Mouse (Mus musculus): ENCODE data around the gene Dicer1. TPM values are rescaled to one million over a fixed set of nuclear protein-coding genes. Genes with fewer than 3 reads are reported as not detected.
"Not testable (repeated sequence)": the region's sequence is repeated elsewhere in the genome, so short reads cannot be mapped to it uniquely, and the experiment has no call there.

The Dicer1 gene
- total RNA-seq, 2 experiments from 2014 or later: 38.9 to 47.5 TPM

DNA sequence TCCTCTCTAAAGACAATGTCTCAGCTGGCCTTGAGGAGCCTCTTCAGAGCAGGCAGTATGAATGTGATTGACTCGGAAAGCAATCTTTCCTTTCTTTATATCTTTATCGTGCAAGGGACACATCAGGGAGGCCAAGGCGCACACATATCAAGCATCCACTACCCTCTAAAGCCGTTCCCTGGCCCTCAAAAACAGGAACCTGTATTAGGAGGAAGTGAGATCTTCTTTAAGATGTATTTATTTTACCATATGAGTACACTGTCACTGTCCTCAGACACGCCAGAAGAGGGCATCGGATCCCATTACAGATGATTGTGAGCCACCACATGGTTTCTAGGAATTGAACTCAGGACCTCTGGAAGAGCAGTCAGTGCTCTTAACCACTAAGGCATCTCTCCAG, 9.5 kb downstream of the Dicer1 start:
- no peak for DNase-seq (ENCODE audit: extremely low spot score in 1 of 2, low spot score in 1 of 2)

GRCm38 (mm10) chr12:104740841-104741787, 10.6 kb downstream of the Dicer1 start:
- no peak for DNase-seq (ENCODE audit: extremely low spot score in 1 of 2, low spot score in 1 of 2)

DNA sequence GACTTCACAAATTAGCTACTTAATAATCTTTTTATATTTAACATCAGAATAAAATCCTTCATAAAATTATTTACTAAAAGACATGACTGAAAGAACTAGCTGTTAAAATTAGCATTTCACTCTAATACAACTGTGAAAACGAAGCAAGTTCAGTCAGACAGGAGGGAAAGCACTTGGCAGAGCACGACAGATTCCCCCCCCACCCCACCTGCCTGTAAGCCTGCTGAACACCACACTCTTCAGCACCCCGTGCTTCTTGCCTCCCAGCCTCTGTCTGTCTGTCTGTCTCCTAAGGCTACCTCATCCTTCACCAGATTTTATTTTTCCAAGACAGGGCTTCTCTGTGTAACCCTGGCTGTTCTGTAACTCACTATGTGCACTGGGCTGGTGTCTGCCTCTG, 12.8 kb downstream of the Dicer1 start:
- no peak for DNase-seq (ENCODE audit: extremely low spot score in 1 of 2, low spot score in 1 of 2)

DNA sequence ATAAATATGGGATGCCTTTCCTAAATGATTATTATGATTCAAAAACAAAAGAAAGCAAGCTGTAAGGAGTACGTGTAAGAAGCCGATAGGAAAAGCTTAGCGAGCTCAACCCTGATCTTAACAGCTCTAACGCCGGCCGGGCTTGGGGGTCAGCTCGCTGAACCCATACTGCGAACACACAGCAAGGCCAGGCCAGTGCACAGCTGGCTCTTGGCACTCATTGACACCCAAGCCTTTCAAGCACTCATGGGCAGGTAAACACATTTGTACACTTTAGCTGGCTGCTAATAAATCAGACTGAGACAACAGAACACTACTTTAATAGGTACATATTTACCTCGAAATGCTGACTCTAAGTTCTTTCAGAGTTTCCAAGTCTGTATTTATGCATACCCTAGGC, 13.3 kb downstream of the Dicer1 start:
- no peak for DNase-seq (ENCODE audit: extremely low spot score in 1 of 2, low spot score in 1 of 2)

DNA sequence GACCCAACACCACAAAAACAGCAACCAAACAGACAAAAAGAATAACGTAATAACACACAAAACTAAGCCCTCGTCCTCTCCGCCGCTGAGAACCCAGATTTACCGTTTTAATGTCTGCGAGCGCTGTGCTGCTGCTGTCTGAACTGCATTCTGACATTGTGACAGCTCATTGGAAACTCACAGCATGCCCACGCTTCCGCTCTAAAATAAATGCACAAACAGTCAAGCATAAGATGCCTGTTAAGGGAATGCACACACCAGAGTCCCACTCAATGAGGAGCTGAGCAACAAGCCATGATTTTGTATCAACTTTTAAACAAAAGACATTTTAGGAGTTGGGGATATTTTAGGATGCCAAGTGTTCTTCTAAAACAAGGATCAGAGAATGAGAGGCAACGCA, 14.1 kb downstream of the Dicer1 start:
- DNase-seq (ENCODE audit: extremely low spot score in 1 of 2, low spot score in 1 of 2): no peak

DNA sequence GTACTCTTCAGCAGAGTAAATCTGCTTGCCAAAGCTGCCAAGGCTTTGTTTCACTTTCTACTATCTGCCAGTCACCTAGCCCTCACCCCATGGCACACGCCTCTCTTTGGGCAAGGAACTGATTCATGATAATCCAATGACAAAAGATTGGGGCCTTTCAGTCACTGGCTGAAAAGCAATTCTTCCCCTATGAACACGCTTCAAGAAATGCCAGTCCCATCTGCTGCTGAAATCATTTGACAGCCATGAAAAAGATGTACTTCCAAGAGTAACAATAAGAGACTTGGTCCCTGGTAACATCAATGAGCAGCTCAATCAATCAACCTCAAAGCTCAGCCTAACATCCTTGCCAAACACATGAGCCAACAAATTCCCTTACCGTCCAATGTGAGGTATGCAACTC, 15.8 kb downstream of the Dicer1 start:
- no peak for DNase-seq (ENCODE audit: extremely low spot score in 1 of 2, low spot score in 1 of 2)

- DNase-seq (ENCODE audit: extremely low spot score in 1 of 2, low spot score in 1 of 2): no peak
Observed at GRCm38 (mm10) chr12:104733165-104733564, 18.6 kb downstream of the Dicer1 start.

- no peak for DNase-seq (ENCODE audit: extremely low spot score in 1 of 2, low spot score in 1 of 2)
Observed at GRCm38 (mm10) chr12:104731782-104732181, 20.0 kb downstream of the Dicer1 start.

GRCm38 (mm10) chr12:104726436-104726835, 25.3 kb downstream of the Dicer1 start:
- DNase-seq (ENCODE audit: extremely low spot score in 1 of 2, low spot score in 1 of 2): not testable (repeated sequence)

DNA sequence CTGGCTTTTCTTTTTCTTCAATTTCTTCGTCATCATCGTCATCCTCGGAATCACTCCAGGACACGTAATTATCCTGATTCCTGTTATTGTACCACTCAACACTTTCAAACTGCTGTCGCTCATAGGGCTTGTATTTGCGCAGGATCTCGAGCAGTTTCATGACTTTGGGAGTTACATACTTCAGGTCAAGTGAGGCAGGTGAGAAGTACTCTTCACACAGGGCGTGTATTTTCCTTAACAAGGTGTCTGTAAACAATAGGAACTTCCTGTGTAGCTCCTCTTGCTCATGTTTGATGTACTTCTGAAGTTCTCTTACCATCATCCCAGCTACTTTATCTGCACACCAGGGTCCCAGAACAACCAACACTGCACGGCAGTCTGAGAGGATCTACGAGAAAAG, 29.7 kb downstream of the Dicer1 start:
- DNase-seq (ENCODE audit: extremely low spot score in 1 of 2, low spot score in 1 of 2): no peak

DNA sequence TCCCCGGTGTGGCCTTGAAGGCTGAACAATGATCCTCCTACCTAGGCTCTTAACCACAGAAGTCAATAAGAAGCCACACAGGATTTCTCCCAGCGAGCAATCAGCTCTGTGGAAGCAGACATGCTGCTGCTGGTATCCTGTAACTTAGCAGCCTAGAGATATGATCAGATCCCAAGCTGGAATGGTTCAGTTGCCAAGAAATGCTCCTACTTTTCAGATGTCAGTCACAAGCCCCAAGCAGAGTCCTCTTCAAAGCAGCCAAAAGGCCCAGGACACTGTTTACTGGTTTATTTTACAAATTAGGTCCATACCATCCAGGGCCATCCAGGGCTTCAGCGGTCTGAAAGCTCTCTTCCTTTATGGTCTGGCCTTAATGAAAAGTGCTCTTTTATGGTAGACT, 30.7 kb downstream of the Dicer1 start:
- no peak for DNase-seq (ENCODE audit: extremely low spot score in 1 of 2, low spot score in 1 of 2)

GRCm38 (mm10) chr12:104718956-104719355, 32.8 kb downstream of the Dicer1 start:
- no peak for DNase-seq (ENCODE audit: extremely low spot score in 1 of 2, low spot score in 1 of 2)

DNA sequence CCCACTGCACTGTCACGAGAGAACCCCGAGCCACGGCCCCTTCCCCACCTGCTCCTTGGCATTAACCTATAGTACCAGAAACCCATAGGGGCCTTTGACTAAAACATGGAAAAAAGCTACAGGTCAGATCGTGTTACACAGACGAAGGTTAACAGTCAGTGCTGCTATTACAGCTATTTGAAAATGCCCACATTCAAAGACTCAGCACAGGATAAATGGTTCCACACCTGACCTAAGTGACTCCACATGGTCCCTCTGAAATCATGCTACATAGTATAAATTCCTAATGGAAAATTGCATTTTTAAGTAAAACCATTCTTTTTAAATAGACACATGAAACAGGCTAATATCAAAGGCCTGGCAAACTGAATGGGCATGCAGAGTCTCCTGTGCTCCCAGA, 35.3 kb downstream of the Dicer1 start:
- DNase-seq (ENCODE audit: extremely low spot score in 1 of 2, low spot score in 1 of 2): no peak

GRCm38 (mm10) chr12:104715453-104715852, 36.3 kb downstream of the Dicer1 start:
- no peak for DNase-seq (ENCODE audit: extremely low spot score in 1 of 2, low spot score in 1 of 2)

DNA sequence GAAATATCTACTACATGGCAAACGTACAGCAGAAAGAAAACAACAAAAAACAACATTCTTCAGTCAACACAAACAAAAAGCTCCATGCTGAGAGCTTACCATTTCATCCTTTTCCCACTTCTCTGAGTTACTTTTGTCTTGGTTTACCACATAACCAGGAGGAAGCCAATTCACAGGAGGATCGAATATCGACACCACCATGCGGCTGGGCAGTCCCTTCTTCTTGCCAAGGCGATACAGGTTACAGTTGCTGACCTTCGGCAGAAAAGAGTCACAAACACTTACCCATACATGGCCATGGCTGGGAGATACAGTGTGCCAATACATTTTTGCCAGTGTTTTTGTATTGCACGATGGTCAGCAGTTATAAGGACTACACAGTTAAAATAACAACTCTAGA, 51.5 kb downstream of the Dicer1 start:
- no peak for DNase-seq (ENCODE audit: extremely low spot score in 1 of 2, low spot score in 1 of 2)

DNA sequence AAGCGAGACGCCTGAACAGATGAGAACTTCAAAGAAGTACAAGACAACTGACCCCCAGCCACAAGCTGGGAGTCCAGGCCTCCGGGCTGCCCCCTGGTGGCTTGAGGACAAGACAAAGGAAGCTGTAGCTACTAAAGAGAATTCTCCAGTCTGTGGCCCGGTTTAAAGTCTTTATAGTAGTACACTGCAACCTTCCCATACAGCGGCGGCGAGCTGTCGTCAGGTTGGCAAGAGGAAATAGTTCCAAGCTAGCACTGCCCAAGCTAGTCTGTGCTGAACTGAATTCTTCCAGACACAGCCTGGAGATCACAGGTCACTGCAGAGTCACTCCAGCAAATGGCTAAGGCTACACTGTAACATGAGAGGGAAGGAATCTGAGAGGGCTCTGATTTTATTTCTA, 52.0 kb downstream of the Dicer1 start:
- peak; percentile 36 to 68 for DNase-seq (ENCODE audit: extremely low spot score in 1 of 2, low spot score in 1 of 2)

GRCm38 (mm10) chr12:104695514-104695913, 56.2 kb downstream of the Dicer1 start:
- DNase-seq (ENCODE audit: extremely low spot score in 1 of 2, low spot score in 1 of 2): no peak

DNA sequence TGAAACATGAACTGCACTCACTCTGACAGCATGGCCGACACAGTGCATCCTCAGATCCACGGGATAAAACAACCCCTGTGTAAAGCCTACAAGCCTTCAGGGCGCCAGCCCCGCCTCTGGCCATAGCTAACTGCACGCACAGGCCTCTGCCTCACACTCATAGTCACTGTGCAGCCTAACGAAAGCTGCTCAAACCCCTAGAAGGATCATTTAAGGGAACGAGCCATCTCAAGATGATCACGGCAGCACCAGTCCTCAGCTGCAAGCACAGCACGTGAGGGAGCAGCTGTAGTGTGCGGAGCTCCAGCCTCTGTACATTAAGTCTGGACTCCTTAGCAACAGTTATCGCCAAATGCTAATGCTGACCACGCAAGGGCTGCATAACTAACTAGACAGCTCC, 58.9 kb downstream of the Dicer1 start:
- no peak for DNase-seq (ENCODE audit: extremely low spot score in 1 of 2, low spot score in 1 of 2)

- DNase-seq (ENCODE audit: extremely low spot score in 1 of 2, low spot score in 1 of 2): no peak
Observed at GRCm38 (mm10) chr12:104690412-104690811, 61.3 kb downstream of the Dicer1 start.

- DNase-seq (ENCODE audit: extremely low spot score in 1 of 2, low spot score in 1 of 2): no peak
Observed at GRCm38 (mm10) chr12:104688870-104689269, 62.9 kb downstream of the Dicer1 start.

DNA sequence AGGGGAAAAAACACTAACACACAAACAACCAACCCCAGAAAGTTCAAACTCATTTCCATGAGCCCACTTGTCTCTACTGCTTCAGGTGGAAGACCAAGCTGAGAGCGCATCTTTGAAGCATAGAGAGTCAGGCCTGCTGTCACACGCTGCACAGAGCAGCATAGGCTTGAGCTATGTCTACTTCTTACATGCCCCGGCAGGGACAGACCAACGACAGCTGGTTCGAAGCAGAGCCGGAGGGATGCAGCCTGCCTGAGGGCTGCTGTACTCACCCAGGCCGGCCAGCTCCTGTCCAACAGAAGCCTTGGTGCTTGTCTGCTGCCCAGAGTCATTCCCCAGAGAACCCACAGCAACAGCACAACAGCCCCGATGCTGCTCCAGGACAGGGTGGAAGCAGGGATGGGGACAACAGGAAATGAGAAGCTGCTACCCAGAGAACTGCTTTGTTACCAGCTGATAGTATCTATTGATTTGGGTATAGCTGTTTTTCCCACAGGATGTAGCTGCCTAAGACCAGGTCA, 67.3 kb downstream of the Dicer1 start:
- no peak for DNase-seq (ENCODE audit: extremely low spot score in 1 of 2, low spot score in 1 of 2)

DNA sequence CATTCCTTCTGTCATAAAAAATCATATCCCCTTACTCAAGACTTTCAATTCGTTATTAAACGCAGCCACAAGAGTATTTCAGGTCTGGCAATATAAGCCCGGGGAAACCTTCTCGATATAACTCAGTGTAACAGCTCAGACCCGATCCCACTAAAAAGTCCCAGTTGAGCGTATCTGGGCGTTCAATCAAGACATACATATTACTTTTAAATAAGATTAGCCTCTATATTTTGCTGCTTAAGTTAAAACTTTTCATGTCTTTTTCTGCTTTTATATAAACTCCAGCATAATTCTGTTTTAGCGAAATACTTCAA, 72.0 kb downstream of the Dicer1 start:
- DNase-seq (ENCODE audit: extremely low spot score in 1 of 2, low spot score in 1 of 2): no peak
